Mouse (Mus musculus): ENCODE results near the gene Ccdc54. TPM values are rescaled to one million over a fixed set of nuclear protein-coding genes. Genes with fewer than 3 reads are reported as not detected.

The Ccdc54 gene
- total RNA-seq, 2 experiments from 2014 or later, result not detected

- DNase-seq, result no peak
- intact Hi-C loops (cut with DNase I; ENCODE audit: low total_unique reads), result no loop called here
Measured at GRCm38 (mm10) chr16:50550927-50551326, 40.0 kb downstream of the Ccdc54 start.

DNA sequence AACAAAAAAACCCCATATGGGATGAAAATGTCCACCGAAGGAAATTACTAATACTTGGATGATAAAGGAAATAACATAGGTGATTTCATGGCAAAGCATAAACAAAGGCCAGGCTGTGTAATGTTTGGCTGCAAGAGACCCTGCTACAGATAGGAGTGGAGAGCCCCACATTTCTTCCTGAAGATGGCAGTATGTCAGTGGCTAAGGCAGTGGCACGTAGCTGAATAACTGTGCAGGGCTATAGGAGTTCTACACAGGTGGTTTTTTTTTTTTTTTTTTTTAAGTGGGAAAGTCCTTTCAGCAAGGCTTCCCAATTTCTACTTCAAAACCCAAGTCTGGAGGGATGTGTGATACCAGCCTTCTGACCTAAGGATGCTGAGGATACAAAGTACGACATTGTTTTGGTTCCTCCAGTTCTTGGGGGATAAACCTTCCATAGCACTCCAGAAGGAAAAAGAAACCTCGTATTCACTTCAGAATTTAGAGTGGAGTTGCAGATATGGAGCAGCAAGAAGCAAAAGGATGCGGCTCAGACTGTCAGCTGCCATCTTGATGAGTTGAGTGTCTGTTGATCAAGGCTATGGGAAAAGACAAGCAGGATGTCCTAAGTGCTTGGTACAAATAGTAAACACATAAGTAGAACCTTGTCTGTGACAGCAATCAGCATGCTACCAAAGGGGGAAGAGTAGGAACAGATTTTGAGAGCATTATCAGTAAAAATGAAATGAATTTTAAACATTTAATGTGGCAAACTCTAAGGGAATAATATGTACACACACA lies 48.2 kb downstream of the Ccdc54 start:
- intact Hi-C loops (cut with DNase I; ENCODE audit: low total_unique reads), result no loop called here
- DNase-seq, result no peak

Other genes with a start within 250 kb of the Ccdc54 start
- 1 to 10 TPM; 8.4 to 8.5 TPM for gene Bbx, start 158.8 kb downstream of the Ccdc54 start, total RNA-seq (2021)